Mouse (Mus musculus): Measurements from ENCODE around the gene Lrrc26. TPM values are rescaled to one million over a fixed set of nuclear protein-coding genes. Genes with fewer than 3 reads are reported as not detected.
A peak's percentile ranks its signal among the peaks of the same experiment; 100 is the strongest.

The Lrrc26 gene
- polyA plus RNA-seq, 1 experiment from 2014 or later, result 0.46 TPM

- H3K36me3 ChIP-seq (ENCODE audit: insufficient read depth), result no peaks in the 10 kb centered on the region
- no peaks in the 10 kb centered on the region for H3K4me1 ChIP-seq (ENCODE audit: insufficient read depth)
- under 1% methylated on average over 39 of the region's 39 CpGs for WGBS
- no peak for TF ChIP-seq CTCF (IDR thresholded peaks at IDR 0.05; ENCODE audit: low read depth)
- no peaks in the 10 kb centered on the region for H3K9me3 ChIP-seq (ENCODE audit: low read depth, low read length)
- peaks cover 16% of the 10 kb centered on the region for H3K27me3 ChIP-seq (ENCODE audit: insufficient read depth, low read length)
- peak within 1 kb of the TSS; percentile 54 for H3K9ac ChIP-seq
- peak within 1 kb of the TSS; percentile 100 for H3K4me2 ChIP-seq
- no peak within 1 kb of the TSS for H3K27ac ChIP-seq (ENCODE audit: low read depth)
- ATAC-seq (ENCODE audit: insufficient read depth), result peak; percentile 99
- H3K4me3 ChIP-seq (ENCODE audit: low read depth, low read length), result peak within 1 kb of the TSS; percentile 74
- peak; percentile 97 for DNase-seq
Observed at GRCm38 (mm10) chr2:25262291-25262767, 27.4 kb upstream of the Lrrc26 start, which contains the start of gene Tprn. Gene Tprn, plus strand, starts transcription at chr2:25262618.

- Histone ChIP-seq H3K9ac (peak overlapping the region; percentile 54), H3K27me3 (ENCODE audit: insufficient read depth, low read length) (peaks cover 16% of the 10 kb centered on the region), H3K9me3 (ENCODE audit: low read depth, low read length) (no peaks in the 10 kb centered on the region), H3K36me3 (ENCODE audit: insufficient read depth) (no peaks in the 10 kb centered on the region), H3K4me1 (ENCODE audit: insufficient read depth) (no peaks in the 10 kb centered on the region), H3K4me3 (ENCODE audit: low read depth, low read length) (peak overlapping the region; percentile 74), H3K27ac (ENCODE audit: low read depth) (no peak overlapping the region), H3K4me2 (peak overlapping the region; percentile 100)
- under 1% methylated on average over 82 of the region's 82 CpGs for WGBS
- DNase-seq (peak; percentile 49), ATAC-seq (ENCODE audit: insufficient read depth) (peak; percentile 28)
- TF ChIP-seq CTCF (IDR thresholded peaks at IDR 0.05; ENCODE audit: low read depth), result no peak
Observed at GRCm38 (mm10) chr2:25262795-25263622, 26.7 kb upstream of the Lrrc26 start.

GRCm38 (mm10) chr2:25263623-25264285 lies 26.0 kb upstream of the Lrrc26 start:
- H3K4me3 ChIP-seq (ENCODE audit: low read depth, low read length), result peak overlapping the region; percentile 74
- peaks cover 5% of the 10 kb centered on the region; the same call in 1 of the 2 replicates for H3K36me3 ChIP-seq (ENCODE audit: insufficient read depth)
- H3K9ac ChIP-seq, result peak overlapping the region; percentile 54
- whole genome bisulfite sequencing, result 19% methylated on average over 12 of the region's 12 CpGs
- H3K9me3 ChIP-seq (ENCODE audit: low read depth, low read length), result no peaks in the 10 kb centered on the region
- DNase-seq (no peak), ATAC-seq (ENCODE audit: insufficient read depth) (no peak)
- H3K27me3 ChIP-seq (ENCODE audit: insufficient read depth, low read length), result peaks cover 16% of the 10 kb centered on the region
- no peak for TF ChIP-seq CTCF (IDR thresholded peaks at IDR 0.05; ENCODE audit: low read depth)
- H3K4me1 ChIP-seq (ENCODE audit: insufficient read depth), result no peaks in the 10 kb centered on the region
- no peak overlapping the region for H3K27ac ChIP-seq (ENCODE audit: low read depth)
- peak overlapping the region; percentile 100 for H3K4me2 ChIP-seq

- no peak for ATAC-seq (ENCODE audit: insufficient read depth)
- no peak overlapping the region; the same call in 1 of the 2 replicates for H3K9ac ChIP-seq
- peaks cover 10% of the 10 kb centered on the region; the same call in 1 of the 2 replicates for H3K36me3 ChIP-seq (ENCODE audit: insufficient read depth)
- TF ChIP-seq CTCF (IDR thresholded peaks at IDR 0.05; ENCODE audit: low read depth), result no peak
- H3K9me3 ChIP-seq (ENCODE audit: low read depth, low read length), result no peaks in the 10 kb centered on the region
- no peak overlapping the region for H3K27ac ChIP-seq (ENCODE audit: low read depth)
- H3K4me1 ChIP-seq (ENCODE audit: insufficient read depth), result no peaks in the 10 kb centered on the region
- H3K4me2 ChIP-seq, result peak overlapping the region; percentile 100; the same call in 1 of the 2 replicates
- H3K4me3 ChIP-seq (ENCODE audit: low read depth, low read length), result peak overlapping the region; percentile 74; the same call in 1 of the 2 replicates
- no peak for DNase-seq
- peaks cover 16% of the 10 kb centered on the region for H3K27me3 ChIP-seq (ENCODE audit: insufficient read depth, low read length)
- WGBS, result 70% methylated on average over 5 of the region's 5 CpGs
Observed at GRCm38 (mm10) chr2:25264286-25264660, 25.4 kb upstream of the Lrrc26 start.

GRCm38 (mm10) chr2:25264851-25265250 lies 24.9 kb upstream of the Lrrc26 start:
- Histone ChIP-seq H3K27me3 (ENCODE audit: insufficient read depth, low read length) (peaks cover 16% of the 10 kb centered on the region), H3K27ac (ENCODE audit: low read depth) (no peak overlapping the region), H3K9ac (no peak overlapping the region), H3K9me3 (ENCODE audit: low read depth, low read length) (no peaks in the 10 kb centered on the region), H3K4me2 (no peak overlapping the region), H3K36me3 (ENCODE audit: insufficient read depth) (peaks cover 16% of the 10 kb centered on the region; the same call in 1 of the 2 replicates), H3K4me1 (ENCODE audit: insufficient read depth) (no peaks in the 10 kb centered on the region), H3K4me3 (ENCODE audit: low read depth, low read length) (no peak overlapping the region)
- ATAC-seq (ENCODE audit: insufficient read depth), result no peak
- no peak for DNase-seq
- TF ChIP-seq CTCF (IDR thresholded peaks at IDR 0.05; ENCODE audit: low read depth), result no peak
- 62% methylated on average over 3 of the region's 3 CpGs for WGBS

GRCm38 (mm10) chr2:25265897-25266656 lies 23.6 kb upstream of the Lrrc26 start:
- no peak for TF ChIP-seq CTCF (IDR thresholded peaks at IDR 0.05; ENCODE audit: low read depth)
- Histone ChIP-seq H3K4me2 (no peak overlapping the region), H3K27ac (ENCODE audit: low read depth) (no peak overlapping the region), H3K9ac (no peak overlapping the region), H3K4me1 (ENCODE audit: insufficient read depth) (no peaks in the 10 kb centered on the region), H3K36me3 (ENCODE audit: insufficient read depth) (peaks cover 27% of the 10 kb centered on the region), H3K9me3 (ENCODE audit: low read depth, low read length) (no peaks in the 10 kb centered on the region), H3K4me3 (ENCODE audit: low read depth, low read length) (no peak overlapping the region), H3K27me3 (ENCODE audit: insufficient read depth, low read length) (peaks cover 16% of the 10 kb centered on the region)
- DNase-seq (no peak), ATAC-seq (ENCODE audit: insufficient read depth) (no peak)
- WGBS, result 60% methylated on average over 6 of the region's 6 CpGs

All from lung, embryonic 14.5 days (tissue).